Mouse (Mus musculus) hindbrain, postnatal 0 days (tissue): Measurements from ENCODE around the gene BC003965. TPM values are rescaled to one million over a fixed set of nuclear protein-coding genes. Genes with fewer than 3 reads are reported as not detected.
"Not testable (repeated sequence)": the region's sequence is repeated elsewhere in the genome, so short reads cannot be mapped to it uniquely, and the experiment has no call there.

Experiments
- ATAC-seq: fragments of 200-750 bp; cut with Nextera tagmentation; 2 replicates; pipeline ENCODE4 v1.8.0; 2017; ENCODE audit warnings: mild to moderate bottlenecking, moderate TSS enrichment, moderate library complexity
- DNase-seq: peaks from one replicate; pipeline ENCODE4 v3.0.0-alpha.2; 2015; ENCODE audit warnings: low spot score
- H3K27ac ChIP-seq: fragments of 300-500 bp; sonication (generic); 2 replicates; pipeline ENCODE4 v1.5.1; 2014; ENCODE audit warnings: mild to moderate bottlenecking
- H3K27me3 ChIP-seq: fragments of 300-500 bp; sonication (generic); 2 replicates; pipeline ENCODE4 v1.6.1; 2014; ENCODE audit warnings: low read length, mixed read lengths; ENCODE audit not compliant: insufficient read depth
- H3K36me3 ChIP-seq: fragments of 300-500 bp; sonication (generic); 2 replicates; pipeline ENCODE4 v1.6.1; 2014; ENCODE audit warnings: low read length, mixed read lengths; ENCODE audit not compliant: insufficient read depth
- H3K4me1 ChIP-seq: fragments of 300-500 bp; sonication (generic); 2 replicates; pipeline ENCODE4 v1.6.1; 2014; ENCODE audit warnings: antibody characterized with exemption, low read length, mixed read lengths; ENCODE audit not compliant: insufficient read depth
- H3K4me2 ChIP-seq: fragments of 300-500 bp; sonication (generic); 2 replicates; pipeline ENCODE4 v1.6.1; 2014; ENCODE audit warnings: low read depth, mild to moderate bottlenecking, low read length, moderate library complexity, mixed read lengths
- H3K4me3 ChIP-seq: fragments of 300-500 bp; sonication (generic); 2 replicates; pipeline ENCODE4 v1.5.1; 2014; ENCODE audit warnings: low read length
- H3K9ac ChIP-seq: fragments of 300-500 bp; sonication (generic); replicated peaks from 2 replicates; pipeline ENCODE4 v1.6.1; 2014; ENCODE audit warnings: mild to moderate bottlenecking, low read length, moderate library complexity, mixed read lengths
- H3K9me3 ChIP-seq: fragments of 300-500 bp; sonication (generic); 2 replicates; pipeline ENCODE4 v1.6.1; 2016; ENCODE audit warnings: low read length, mixed read lengths
- CTCF ChIP-seq: IDR thresholded peaks from 2 replicates; pipeline ENCODE4 v1.5.1; 2016; ENCODE audit warnings: antibody characterized with exemption, control low read depth, low read depth
- WGBS: fragments of 180-500 bp; shearing (Covaris S2); extraction: QIAGEN DNeasy Blood & Tissue Kit; methylation state at CpG from one replicate; pipeline ENCODE4 v1.1.7; 2014; 5-methylcytosine and 5-hydroxymethylcytosine counted together
- polyA plus RNA-seq: library from polyadenylated mRNA; unstranded; fragments of >200 nt; fragmentation: Nextera tagmentation; extraction: Ambion mirVana; gene quantifications from 2 replicates; pipeline ENCODE4 v1.2.1, GENCODE M21; 2015
- total RNA-seq: library from RNA; depleted of rRNA; stranded (reverse); fragments of >200 nt; gene quantifications from 2 replicates; pipeline ENCODE4 v1.2.3, GENCODE M21; 2014

The BC003965 gene
- total and polyA plus RNA-seq, 2 experiments from 2014 or later, result 19.9 to 27.4 TPM

DNA sequence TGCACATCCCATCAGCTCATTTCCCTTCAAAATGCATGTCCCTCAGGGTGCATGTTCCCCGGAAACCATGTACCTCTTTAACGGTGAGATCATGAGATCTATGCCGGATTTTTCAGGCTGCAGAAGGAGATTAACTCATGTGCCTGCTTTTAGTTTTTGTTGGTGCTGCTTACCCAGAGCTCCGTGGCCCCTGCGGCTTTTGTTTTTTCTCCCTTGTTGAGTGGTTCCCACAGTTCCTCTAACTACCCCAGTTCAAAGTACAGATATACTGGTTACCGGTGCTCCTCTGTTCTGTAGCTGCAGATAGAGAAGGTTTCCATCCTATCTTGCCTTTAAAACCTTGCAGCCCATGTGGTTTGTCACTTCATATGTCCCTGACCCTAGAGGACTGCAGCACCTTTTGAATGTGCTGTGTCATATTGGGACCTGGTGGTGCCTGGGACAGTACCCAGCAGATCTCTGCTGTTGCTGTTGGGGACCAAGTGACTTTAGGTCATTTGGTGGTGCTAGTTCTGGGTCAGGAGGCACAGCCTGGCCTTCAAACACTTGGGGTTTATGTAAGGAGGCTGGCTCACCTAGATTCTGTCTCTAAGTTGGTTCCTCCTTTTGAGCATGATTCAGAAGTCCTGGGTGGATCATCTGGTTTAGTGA lies 38.7 kb downstream of the BC003965 start:
- DNase-seq (no peak), ATAC-seq (no peak; the same call in 1 of the 2 replicates)
- H3K36me3 ChIP-seq, result peaks cover 21% of the 10 kb centered on the region; the same call in 1 of the 2 replicates
- WGBS, result 50% methylated on average over 6 of the region's 6 CpGs
- no peaks in the 10 kb centered on the region for H3K9me3 ChIP-seq
- peak overlapping the region; percentile 57 for H3K4me2 ChIP-seq
- no peaks in the 10 kb centered on the region for H3K4me1 ChIP-seq
- peak overlapping the region; percentile 44; the same call in 1 of the 2 replicates for H3K9ac ChIP-seq
- H3K27me3 ChIP-seq, result no peaks in the 10 kb centered on the region
- peak overlapping the region; percentile 76 for H3K27ac ChIP-seq
- H3K4me3 ChIP-seq, result peak overlapping the region; percentile 33
- no peak for TF ChIP-seq CTCF

DNA sequence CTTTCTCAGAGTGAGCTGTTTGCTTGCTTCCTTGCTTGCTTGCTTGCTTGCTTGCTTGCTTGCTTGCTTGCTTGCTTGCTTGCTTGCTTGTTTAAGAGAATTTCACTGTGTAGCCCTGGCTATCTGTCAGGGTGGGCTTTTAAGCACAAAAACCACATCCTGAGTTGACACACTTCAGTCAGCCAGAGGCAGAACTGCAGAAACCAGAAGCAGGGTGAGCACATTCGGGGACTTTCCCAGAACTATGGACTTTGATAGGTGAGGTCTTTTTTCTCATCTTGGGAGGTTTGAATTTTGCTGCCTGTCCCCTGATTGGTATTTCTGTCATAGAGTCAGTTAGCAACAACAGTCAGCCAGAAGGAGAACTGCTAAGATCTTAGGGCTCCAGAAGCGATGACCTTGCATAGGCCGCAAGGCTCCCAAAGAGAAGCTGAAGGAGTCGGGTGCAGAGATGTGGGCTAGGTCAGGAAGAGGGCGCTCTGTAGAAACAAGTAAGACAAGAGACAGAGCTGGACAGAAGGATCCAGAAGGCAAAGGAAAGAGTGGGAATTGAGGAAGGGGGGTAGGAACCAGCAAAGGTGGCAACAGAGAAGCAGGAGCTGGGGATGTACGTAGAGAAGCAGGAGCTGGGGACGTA lies 40.4 kb downstream of the BC003965 start:
- H3K4me3 ChIP-seq, result no peak overlapping the region
- peaks cover 11% of the 10 kb centered on the region; the same call in 1 of the 2 replicates for H3K36me3 ChIP-seq
- ATAC-seq (no peak), DNase-seq (no peak)
- H3K4me2 ChIP-seq, result no peak overlapping the region
- H3K27ac ChIP-seq, result no peak overlapping the region
- H3K27me3 ChIP-seq, result no peaks in the 10 kb centered on the region
- TF ChIP-seq CTCF, result no peak
- H3K9ac ChIP-seq, result no peak overlapping the region
- H3K9me3 ChIP-seq, result no peaks in the 10 kb centered on the region
- WGBS, result 88% methylated on average over 7 of the region's 7 CpGs
- no peaks in the 10 kb centered on the region for H3K4me1 ChIP-seq

DNA sequence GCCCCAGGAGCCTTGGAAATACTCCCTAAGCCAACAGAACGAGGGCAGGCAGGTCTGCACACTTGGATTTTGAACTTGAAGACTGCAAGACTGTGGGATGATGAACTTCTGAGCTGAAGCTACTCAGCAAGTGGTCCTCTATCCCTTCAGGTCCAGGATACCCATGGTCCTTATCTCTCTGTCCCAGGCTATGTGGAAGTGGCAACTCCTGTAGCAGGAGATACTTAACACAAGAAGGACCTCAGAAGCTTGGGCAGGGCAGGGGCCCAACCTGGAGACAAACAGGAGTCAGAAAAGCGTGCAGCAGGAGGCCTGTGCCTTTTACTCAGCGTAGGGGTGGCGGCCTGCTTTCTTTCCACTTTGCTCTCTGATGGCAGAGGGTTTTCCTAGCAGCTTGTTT lies 41.3 kb downstream of the BC003965 start:
- Histone ChIP-seq H3K4me3 (no peak overlapping the region), H3K27me3 (no peaks in the 10 kb centered on the region), H3K4me1 (no peaks in the 10 kb centered on the region), H3K27ac (no peak overlapping the region), H3K4me2 (no peak overlapping the region), H3K36me3 (peaks cover 11% of the 10 kb centered on the region; the same call in 1 of the 2 replicates), H3K9me3 (no peaks in the 10 kb centered on the region), H3K9ac (no peak overlapping the region)
- 89% methylated on average over 4 of the region's 4 CpGs for WGBS
- ATAC-seq (no peak), DNase-seq (no peak)
- TF ChIP-seq CTCF, result no peak

DNA sequence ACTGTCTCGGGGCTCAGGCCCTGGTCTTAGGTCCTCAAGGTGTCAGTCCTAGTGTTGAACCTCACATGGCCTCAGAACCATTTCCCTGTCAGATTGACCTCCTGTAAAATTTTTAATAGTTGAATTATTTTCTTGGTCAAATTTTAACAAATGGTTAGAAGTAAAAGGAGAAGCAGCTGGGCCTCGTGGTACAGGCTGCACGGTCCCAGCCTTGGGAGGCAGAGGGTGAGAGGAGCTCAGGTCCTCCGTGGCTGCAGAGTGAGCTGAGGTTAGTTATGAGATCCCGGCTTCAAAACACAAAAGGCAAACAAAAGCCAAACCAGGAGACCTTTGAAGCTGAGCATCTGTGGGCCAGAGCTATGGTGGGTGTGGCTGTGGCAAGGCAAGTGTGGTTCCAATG lies 43.6 kb downstream of the BC003965 start:
- no peak for TF ChIP-seq CTCF
- WGBS, result 87% methylated on average over 5 of the region's 5 CpGs

DNA sequence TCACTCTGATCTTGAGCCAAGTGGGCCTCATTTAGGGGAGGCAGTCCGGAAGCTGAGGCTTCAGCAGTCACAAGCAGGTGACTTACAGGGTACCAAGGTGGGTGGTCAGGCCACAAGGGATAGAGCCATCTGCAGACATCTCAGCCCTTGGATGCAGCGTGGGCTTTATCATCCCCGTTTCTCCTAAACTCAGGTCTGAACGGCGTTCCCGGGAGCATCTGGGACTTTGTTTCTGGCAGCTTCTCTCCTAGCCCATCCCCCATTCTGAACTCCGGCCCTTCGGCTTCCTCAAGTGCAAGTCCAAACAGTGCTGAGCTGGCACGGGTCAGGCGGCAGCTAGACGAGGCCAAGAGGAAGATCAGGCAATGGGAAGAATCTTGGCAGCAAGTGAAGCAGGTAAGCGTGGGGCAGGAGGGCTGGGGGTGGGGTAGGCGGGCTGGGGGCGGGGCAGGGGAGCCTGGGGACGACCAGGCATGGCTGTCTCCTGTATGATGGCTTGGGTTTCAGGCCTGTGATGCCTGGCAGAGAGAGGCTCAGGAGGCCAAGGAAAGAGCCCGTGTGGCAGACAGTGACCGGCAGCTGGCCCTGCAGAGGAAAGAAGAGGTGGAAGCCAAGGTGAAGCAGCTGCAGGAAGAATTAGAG lies 45.8 kb downstream of the BC003965 start:
- H3K4me3 ChIP-seq, H3K27me3 ChIP-seq, H3K9me3 ChIP-seq, H3K4me1 ChIP-seq, H3K4me2 ChIP-seq, DNase-seq, H3K9ac ChIP-seq, H3K27ac ChIP-seq: not testable (repeated sequence)
- H3K36me3 ChIP-seq, result peaks cover 25% of the 10 kb centered on the region; the same call in 1 of the 2 replicates
- peak; percentile 66 for ATAC-seq
- 74% methylated on average over 14 of the region's 17 CpGs for WGBS

More for the DNA sequence above, 43.6 kb downstream of the BC003965 start:
- no peak overlapping the region for H3K27ac ChIP-seq
- H3K9me3 ChIP-seq, result no peaks in the 10 kb centered on the region
- H3K27me3 ChIP-seq, result no peaks in the 10 kb centered on the region
- no peak overlapping the region for H3K4me3 ChIP-seq
- H3K36me3 ChIP-seq, result peaks cover 19% of the 10 kb centered on the region; the same call in 1 of the 2 replicates
- no peak for DNase-seq
- H3K4me2 ChIP-seq, result no peak overlapping the region
- no peaks in the 10 kb centered on the region for H3K4me1 ChIP-seq
- ATAC-seq, result no peak
- H3K9ac ChIP-seq, result no peak overlapping the region

DNA sequence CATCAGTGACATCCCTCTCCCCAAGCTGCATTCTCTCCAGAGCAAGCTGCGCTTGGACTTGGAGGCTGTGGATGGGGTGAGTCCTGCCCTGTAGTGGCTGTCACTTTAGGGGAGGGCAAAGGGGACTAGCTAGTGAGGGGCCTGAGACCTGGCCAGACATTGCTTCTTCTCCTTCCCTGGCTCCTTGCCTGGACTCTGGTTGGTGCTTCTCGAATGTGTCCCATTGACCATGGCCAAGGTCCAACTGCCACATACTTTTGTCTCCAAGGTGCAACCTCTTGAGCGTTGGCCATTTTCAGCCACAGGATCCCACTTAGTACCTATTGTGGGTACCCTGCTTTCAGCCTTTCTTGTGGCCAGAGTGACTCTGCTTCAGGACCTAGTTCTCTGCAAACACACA lies 46.3 kb downstream of the BC003965 start:
- no peaks in the 10 kb centered on the region for H3K4me1 ChIP-seq
- 77% methylated on average over 3 of the region's 3 CpGs for WGBS
- H3K27me3 ChIP-seq, result no peaks in the 10 kb centered on the region
- peaks cover 25% of the 10 kb centered on the region; the same call in 1 of the 2 replicates for H3K36me3 ChIP-seq
- no peak overlapping the region for H3K27ac ChIP-seq
- H3K9me3 ChIP-seq, result no peaks in the 10 kb centered on the region
- ATAC-seq (no peak), DNase-seq (no peak)
- H3K4me3 ChIP-seq, result no peak overlapping the region
- TF ChIP-seq CTCF, result no peak
- H3K4me2 ChIP-seq, result no peak overlapping the region
- no peak overlapping the region for H3K9ac ChIP-seq

DNA sequence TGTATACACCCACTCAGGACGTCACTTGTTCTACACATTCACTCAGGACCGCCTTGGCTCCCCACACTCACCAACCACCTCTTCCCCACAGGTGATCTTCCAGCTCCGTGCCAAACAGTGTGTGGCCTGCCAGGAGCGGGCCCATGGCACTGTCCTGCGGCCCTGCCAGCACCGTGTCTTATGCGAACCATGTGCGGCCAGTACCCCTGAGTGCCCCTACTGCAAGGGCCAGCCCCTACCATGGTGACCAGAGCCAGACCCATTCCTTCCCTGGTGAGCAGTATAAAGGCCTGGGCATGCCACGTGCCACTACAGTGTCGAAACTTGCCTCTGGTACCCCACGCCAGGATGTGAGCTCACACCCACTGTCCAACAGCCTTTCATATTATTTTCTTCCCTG lies 47.3 kb downstream of the BC003965 start:
- 90% methylated on average over 6 of the region's 11 CpGs for WGBS
- DNase-seq, H3K9ac ChIP-seq, H3K9me3 ChIP-seq, H3K27me3 ChIP-seq, H3K27ac ChIP-seq, H3K4me3 ChIP-seq, H3K4me2 ChIP-seq, H3K4me1 ChIP-seq: not testable (repeated sequence)
- peak; percentile 78 for ATAC-seq
- H3K36me3 ChIP-seq, result peaks cover 30% of the 10 kb centered on the region; the same call in 1 of the 2 replicates
